Mouse (Mus musculus) stomach, embryonic 14.5 days (tissue): ENCODE measurements at regions not wholly inside any gene's neighbourhood (a gene's known extent, or its start where the extent isn't known, plus 50 kb on each side); places are given as distances from the start of the nearest gene placed in this dataset.
"Not testable (repeated sequence)": the region's sequence is repeated elsewhere in the genome, so short reads cannot be mapped to it uniquely, and the experiment has no call there.

Source experiments
- ATAC-seq: fragments of 200-750 bp; cut with Nextera tagmentation; 2 replicates; pipeline ENCODE4 v1.8.0; 2017; ENCODE audit warnings: low read depth, moderate TSS enrichment; ENCODE audit not compliant: insufficient number of reproducible peaks, insufficient read depth, low FRiP score
- H3K27ac ChIP-seq: fragments of 300-500 bp; sonication (generic); 2 replicates; pipeline ENCODE4 v1.5.1; 2014; ENCODE audit warnings: mild to moderate bottlenecking, low read length, moderate library complexity, mixed read lengths
- H3K27me3 ChIP-seq: fragments of 300-500 bp; sonication (generic); 2 replicates; pipeline ENCODE4 v1.6.1; 2014; ENCODE audit warnings: low read length, control low read depth, mixed read lengths; ENCODE audit not compliant: control insufficient read depth, insufficient read depth
- H3K36me3 ChIP-seq: fragments of 300-500 bp; sonication (generic); 2 replicates; pipeline ENCODE4 v1.6.1; 2014; ENCODE audit warnings: mild to moderate bottlenecking, control low read depth, low read length, moderate library complexity, mixed read lengths; ENCODE audit not compliant: control insufficient read depth, insufficient read depth
- H3K4me1 ChIP-seq: fragments of 300-500 bp; sonication (generic); 2 replicates; pipeline ENCODE4 v1.6.1; 2014; ENCODE audit warnings: low read length, control low read depth, mixed read lengths; ENCODE audit not compliant: control insufficient read depth, insufficient read depth
- H3K4me2 ChIP-seq: fragments of 300-500 bp; sonication (generic); replicated peaks from 2 replicates; pipeline ENCODE4 v1.6.1; 2014; ENCODE audit warnings: low read depth, low read length, control low read depth
- H3K4me3 ChIP-seq: fragments of 300-500 bp; sonication (generic); 2 replicates; pipeline ENCODE4 v1.5.1; 2014; ENCODE audit warnings: low read depth, low read length, control low read depth
- H3K9ac ChIP-seq: fragments of 300-500 bp; sonication (generic); replicated peaks from 2 replicates; pipeline ENCODE4 v1.6.1; 2014; ENCODE audit warnings: low read depth, mild to moderate bottlenecking, control low read depth, low read length, moderate library complexity, mixed read lengths
- H3K9me3 ChIP-seq: fragments of 300-500 bp; sonication (generic); 2 replicates; pipeline ENCODE4 v1.6.1; 2016; ENCODE audit warnings: low read depth, low read length, control low read depth; ENCODE audit not compliant: control insufficient read depth
- WGBS: fragments of 180-500 bp; shearing (Covaris S2); extraction: QIAGEN DNeasy Blood & Tissue Kit; methylation state at CpG from one replicate; pipeline ENCODE4 v1.1.7; 2014; 5-methylcytosine and 5-hydroxymethylcytosine counted together

GRCm38 (mm10) chr6:18566934-18567333, 52.3 kb upstream of the Cttnbp2 start:
- H3K4me2 ChIP-seq, H3K4me3 ChIP-seq, H3K4me1 ChIP-seq, H3K27ac ChIP-seq, ATAC-seq, H3K27me3 ChIP-seq, H3K9ac ChIP-seq, H3K9me3 ChIP-seq, H3K36me3 ChIP-seq: not testable (repeated sequence)
- 80% methylated on average over 2 of the region's 2 CpGs for WGBS

- WGBS = 78% methylated on average over 2 of the region's 2 CpGs
- Histone ChIP-seq H3K4me3 (no peak overlapping the region), H3K27ac (no peak overlapping the region), H3K9me3 (no peaks in the 10 kb centered on the region), H3K9ac (no peak overlapping the region), H3K4me2 (no peak overlapping the region), H3K27me3 (no peaks in the 10 kb centered on the region), H3K36me3 (no peaks in the 10 kb centered on the region), H3K4me1 (no peaks in the 10 kb centered on the region)
- no peak for ATAC-seq
These were observed 54.6 kb upstream of the Cttnbp2 start for GRCm38 (mm10) chr6:18569221-18569620.

GRCm38 (mm10) chr6:18578501-18578900, 63.9 kb upstream of the Cttnbp2 start:
- no peak overlapping the region for H3K27ac ChIP-seq

GRCm38 (mm10) chr6:18589436-18589835, 74.8 kb upstream of the Cttnbp2 start:
- no peaks in the 10 kb centered on the region for H3K27me3 ChIP-seq
- no peak overlapping the region for H3K9ac ChIP-seq
- no peak overlapping the region for H3K27ac ChIP-seq
- no peaks in the 10 kb centered on the region for H3K4me1 ChIP-seq
- H3K4me3 ChIP-seq = no peak overlapping the region
- H3K36me3 ChIP-seq = no peaks in the 10 kb centered on the region
- H3K9me3 ChIP-seq = no peaks in the 10 kb centered on the region
- H3K4me2 ChIP-seq = no peak overlapping the region
- no peak for ATAC-seq

More at GRCm38 (mm10) chr6:18578501-18578900, 63.9 kb upstream of the Cttnbp2 start:
- H3K4me1 ChIP-seq = no peaks in the 10 kb centered on the region
- no peak for ATAC-seq
- no peaks in the 10 kb centered on the region for H3K36me3 ChIP-seq
- H3K4me3 ChIP-seq = no peak overlapping the region
- H3K27me3 ChIP-seq = no peaks in the 10 kb centered on the region
- H3K4me2 ChIP-seq = no peak overlapping the region
- H3K9ac ChIP-seq = no peak overlapping the region
- H3K9me3 ChIP-seq = no peaks in the 10 kb centered on the region

- 91% methylated on average over 5 of the region's 5 CpGs for WGBS
- Histone ChIP-seq H3K4me1 (0 out of 2 replicates have a peak, but pooled peaks cover 3% of the 10 kb centered on the region), H3K27me3 (no peaks in the 10 kb centered on the region), H3K4me2 (no peak overlapping the region), H3K36me3 (no peaks in the 10 kb centered on the region), H3K9ac (no peak overlapping the region), H3K27ac (no peak overlapping the region), H3K9me3 (no peaks in the 10 kb centered on the region), H3K4me3 (no peak overlapping the region)
- no peak for ATAC-seq
These were observed 82.0 kb upstream of the Cttnbp2 start for GRCm38 (mm10) chr6:18596680-18597079.

- H3K9me3 ChIP-seq = peaks cover 3% of the 10 kb centered on the region; the same call in 1 of the 2 replicates
- H3K4me3 ChIP-seq = no peak overlapping the region
- ATAC-seq = no peak
- H3K4me2 ChIP-seq = no peak overlapping the region
- no peak overlapping the region for H3K27ac ChIP-seq
- H3K36me3 ChIP-seq = no peaks in the 10 kb centered on the region
- no peak overlapping the region for H3K9ac ChIP-seq
- H3K27me3 ChIP-seq = no peaks in the 10 kb centered on the region
- H3K4me1 ChIP-seq = 0 out of 2 replicates have a peak, but pooled peaks cover 6% of the 10 kb centered on the region
- WGBS = 59% methylated on average over 4 of the region's 4 CpGs
These were observed 85.0 kb upstream of the Cttnbp2 start for GRCm38 (mm10) chr6:18599626-18600025.

GRCm38 (mm10) chr6:18601926-18602325, 87.3 kb upstream of the Cttnbp2 start:
- no peak overlapping the region; the same call in 1 of the 2 replicates for H3K4me2 ChIP-seq
- no peaks in the 10 kb centered on the region for H3K36me3 ChIP-seq
- no peaks in the 10 kb centered on the region for H3K27me3 ChIP-seq
- H3K4me1 ChIP-seq = 0 out of 2 replicates have a peak, but pooled peaks cover 6% of the 10 kb centered on the region
- peak; percentile 78; the same call in 1 of the 2 replicates for ATAC-seq
- peaks cover 3% of the 10 kb centered on the region; the same call in 1 of the 2 replicates for H3K9me3 ChIP-seq
- H3K4me3 ChIP-seq = no peak overlapping the region
- no peak overlapping the region for H3K27ac ChIP-seq
- 24% methylated on average over 7 of the region's 7 CpGs for WGBS
- no peak overlapping the region for H3K9ac ChIP-seq

- 70% methylated on average over 6 of the region's 6 CpGs for WGBS
- Histone ChIP-seq H3K36me3 (no peaks in the 10 kb centered on the region), H3K27ac (no peak overlapping the region), H3K9me3 (no peaks in the 10 kb centered on the region), H3K4me2 (no peak overlapping the region), H3K4me1 (no peaks in the 10 kb centered on the region), H3K27me3 (no peaks in the 10 kb centered on the region), H3K4me3 (no peak overlapping the region), H3K9ac (no peak overlapping the region)
- ATAC-seq = no peak
These were observed 107.0 kb upstream of the Cttnbp2 start for GRCm38 (mm10) chr6:18621372-18622262.
